Mouse (Mus musculus) kidney, embryonic 16.5 days (tissue): Measurements from ENCODE around the gene Rabgap1l. TPM values are rescaled to one million over a fixed set of nuclear protein-coding genes. Genes with fewer than 3 reads are reported as not detected.

Source experiments
- ATAC-seq: fragments of 200-750 bp; cut with Nextera tagmentation; 2 replicates; pipeline ENCODE4 v1.8.0; 2017; ENCODE audit warnings: moderate TSS enrichment; ENCODE audit not compliant: low FRiP score, low TSS enrichment
- H3K27ac ChIP-seq: fragments of 300-500 bp; sonication (generic); 2 replicates; pipeline ENCODE4 v1.5.1; 2014; ENCODE audit warnings: low read length
- H3K27me3 ChIP-seq: fragments of 300-500 bp; sonication (generic); 2 replicates; pipeline ENCODE4 v1.6.1; 2014; ENCODE audit warnings: low read length, control low read depth, mixed read lengths; ENCODE audit not compliant: insufficient read depth
- H3K36me3 ChIP-seq: fragments of 300-500 bp; sonication (generic); 2 replicates; pipeline ENCODE4 v1.6.1; 2014; ENCODE audit warnings: low read length, control low read depth, mixed read lengths; ENCODE audit not compliant: insufficient read depth
- H3K4me1 ChIP-seq: fragments of 300-500 bp; sonication (generic); 2 replicates; pipeline ENCODE4 v1.6.1; 2014; ENCODE audit warnings: low read length, control low read depth, mixed read lengths; ENCODE audit not compliant: insufficient read depth
- H3K4me2 ChIP-seq: fragments of 300-500 bp; sonication (generic); replicated peaks from 2 replicates; pipeline ENCODE4 v1.6.1; 2014; ENCODE audit warnings: low read depth, low read length
- H3K4me3 ChIP-seq: fragments of 300-500 bp; sonication (generic); 2 replicates; pipeline ENCODE4 v1.5.1; 2014; ENCODE audit warnings: mild to moderate bottlenecking, low read length
- H3K9ac ChIP-seq: fragments of 300-500 bp; sonication (generic); replicated peaks from 2 replicates; pipeline ENCODE4 v1.6.1; 2014; ENCODE audit warnings: low read length
- H3K9me3 ChIP-seq: fragments of 300-500 bp; sonication (generic); 2 replicates; pipeline ENCODE4 v1.6.1; 2016; ENCODE audit warnings: low read length, control low read depth
- WGBS: fragments of 180-500 bp; shearing (Covaris S2); extraction: QIAGEN DNeasy Blood & Tissue Kit; methylation state at CpG from one replicate; pipeline ENCODE4 v1.1.7; 2014; 5-methylcytosine and 5-hydroxymethylcytosine counted together
- polyA plus RNA-seq: library from polyadenylated mRNA; unstranded; fragments of >200 nt; fragmentation: Nextera tagmentation; extraction: Ambion mirVana; gene quantifications from 2 replicates; pipeline ENCODE4 v1.2.1, GENCODE M21; 2015

Gene Rabgap1l
- polyA plus RNA-seq, 1 experiment from 2014 or later = 11.4 TPM

GRCm38 (mm10) chr1:160814198-160814597, 21.2 kb upstream of the Rabgap1l start:
- Histone ChIP-seq H3K27ac (no peak overlapping the region), H3K4me2 (no peak overlapping the region), H3K9me3 (no peaks in the 10 kb centered on the region), H3K36me3 (no peaks in the 10 kb centered on the region), H3K4me1 (no peaks in the 10 kb centered on the region), H3K27me3 (no peaks in the 10 kb centered on the region), H3K4me3 (no peak overlapping the region), H3K9ac (no peak overlapping the region)
- 91% methylated on average over 5 of the region's 5 CpGs for WGBS
- no peak for ATAC-seq

GRCm38 (mm10) chr1:160812428-160812827, 19.4 kb upstream of the Rabgap1l start:
- no peak for ATAC-seq
- H3K4me2 ChIP-seq = no peak overlapping the region
- no peaks in the 10 kb centered on the region for H3K36me3 ChIP-seq
- H3K27me3 ChIP-seq = no peaks in the 10 kb centered on the region
- no peaks in the 10 kb centered on the region for H3K4me1 ChIP-seq
- H3K9ac ChIP-seq = no peak overlapping the region
- no peak overlapping the region for H3K27ac ChIP-seq
- H3K4me3 ChIP-seq = no peak overlapping the region
- no peaks in the 10 kb centered on the region for H3K9me3 ChIP-seq

- no peak overlapping the region for H3K4me3 ChIP-seq
- H3K9me3 ChIP-seq = no peaks in the 10 kb centered on the region
- H3K4me2 ChIP-seq = no peak overlapping the region
- no peak overlapping the region for H3K9ac ChIP-seq
- no peaks in the 10 kb centered on the region for H3K4me1 ChIP-seq
- WGBS = 78% methylated on average over 1 of the region's 1 CpGs
- ATAC-seq = no peak
- H3K27me3 ChIP-seq = no peaks in the 10 kb centered on the region
- H3K27ac ChIP-seq = no peak overlapping the region
- no peaks in the 10 kb centered on the region for H3K36me3 ChIP-seq
Observed at GRCm38 (mm10) chr1:160811930-160812329, 18.9 kb upstream of the Rabgap1l start.

GRCm38 (mm10) chr1:160805268-160805667, 12.3 kb upstream of the Rabgap1l start:
- Histone ChIP-seq H3K27me3 (no peaks in the 10 kb centered on the region), H3K4me2 (no peak overlapping the region), H3K4me1 (no peaks in the 10 kb centered on the region), H3K9me3 (no peaks in the 10 kb centered on the region), H3K36me3 (no peaks in the 10 kb centered on the region), H3K27ac (no peak overlapping the region), H3K4me3 (no peak overlapping the region), H3K9ac (no peak overlapping the region)
- ATAC-seq = no peak
- WGBS = 62% methylated on average over 2 of the region's 2 CpGs

GRCm38 (mm10) chr1:160799972-160800371, 7.0 kb upstream of the Rabgap1l start:
- Histone ChIP-seq H3K36me3 (no peaks in the 10 kb centered on the region), H3K4me1 (no peaks in the 10 kb centered on the region), H3K27ac (no peak overlapping the region), H3K9ac (no peak overlapping the region), H3K4me2 (no peak overlapping the region), H3K27me3 (no peaks in the 10 kb centered on the region), H3K4me3 (no peak overlapping the region), H3K9me3 (no peaks in the 10 kb centered on the region)
- WGBS = 78% methylated on average over 3 of the region's 3 CpGs
- no peak for ATAC-seq

GRCm38 (mm10) chr1:160795016-160795415, 2.0 kb upstream of the Rabgap1l start:
- Histone ChIP-seq H3K9me3 (no peaks in the 10 kb centered on the region), H3K27ac (no peak overlapping the region), H3K36me3 (no peaks in the 10 kb centered on the region), H3K4me1 (peaks cover 8% of the 10 kb centered on the region; the same call in 1 of the 2 replicates), H3K4me2 (no peak overlapping the region), H3K9ac (no peak overlapping the region), H3K4me3 (no peak overlapping the region), H3K27me3 (no peaks in the 10 kb centered on the region)
- ATAC-seq = no peak
- 80% methylated on average over 2 of the region's 2 CpGs for WGBS

- no peak for ATAC-seq
- Histone ChIP-seq H3K9ac (no peak overlapping the region), H3K4me2 (no peak overlapping the region), H3K36me3 (no peaks in the 10 kb centered on the region), H3K27ac (no peak overlapping the region), H3K9me3 (no peaks in the 10 kb centered on the region), H3K4me3 (no peak overlapping the region), H3K4me1 (peaks cover 8% of the 10 kb centered on the region; the same call in 1 of the 2 replicates), H3K27me3 (no peaks in the 10 kb centered on the region)
- WGBS = 85% methylated on average over 13 of the region's 13 CpGs
Observed at GRCm38 (mm10) chr1:160793791-160794757, 1.1 kb upstream of the Rabgap1l start.

- Histone ChIP-seq H3K4me2 (peak overlapping the region; percentile 99), H3K9ac (peak overlapping the region; percentile 79), H3K4me3 (peak overlapping the region; percentile 77), H3K27ac (peak overlapping the region; percentile 44; the same call in 1 of the 2 replicates), H3K36me3 (no peaks in the 10 kb centered on the region), H3K27me3 (no peaks in the 10 kb centered on the region), H3K9me3 (no peaks in the 10 kb centered on the region), H3K4me1 (peaks cover 8% of the 10 kb centered on the region; the same call in 1 of the 2 replicates)
- ATAC-seq = peak; percentile 85
- 0% methylated on average over 48 of the region's 51 CpGs for WGBS
Observed at GRCm38 (mm10) chr1:160792156-160792685, 790 bp downstream of the Rabgap1l start.

- 8% methylated on average over 20 of the region's 20 CpGs for WGBS
- peak; percentile 52 for ATAC-seq
- Histone ChIP-seq H3K9ac (peak overlapping the region; percentile 79), H3K4me1 (peaks cover 8% of the 10 kb centered on the region; the same call in 1 of the 2 replicates), H3K4me2 (peak overlapping the region; percentile 99), H3K36me3 (no peaks in the 10 kb centered on the region), H3K9me3 (no peaks in the 10 kb centered on the region), H3K27me3 (no peaks in the 10 kb centered on the region), H3K27ac (no peak overlapping the region), H3K4me3 (peak overlapping the region; percentile 77)
Observed at GRCm38 (mm10) chr1:160791381-160792155, 1.4 kb downstream of the Rabgap1l start.
